Mouse (Mus musculus) cerebellum, postnatal 36 days (tissue): ENCODE data around the gene Kcnip2.

ENCODE experiments used
- DNase-seq, 2 experiments: peaks; one replicate each; pipeline ENCODE4 v3.0.0; 2021 to 2022; ENCODE audit warnings: mixed read lengths in 2 of 2

Gene Kcnip2

GRCm38 (mm10) chr19:45775486-45775885 is 40.4 kb downstream of the Kcnip2 start:
- no peak for DNase-seq

GRCm38 (mm10) chr19:45771501-45771900 is 44.4 kb downstream of the Kcnip2 start:
- DNase-seq = no peak

DNA sequence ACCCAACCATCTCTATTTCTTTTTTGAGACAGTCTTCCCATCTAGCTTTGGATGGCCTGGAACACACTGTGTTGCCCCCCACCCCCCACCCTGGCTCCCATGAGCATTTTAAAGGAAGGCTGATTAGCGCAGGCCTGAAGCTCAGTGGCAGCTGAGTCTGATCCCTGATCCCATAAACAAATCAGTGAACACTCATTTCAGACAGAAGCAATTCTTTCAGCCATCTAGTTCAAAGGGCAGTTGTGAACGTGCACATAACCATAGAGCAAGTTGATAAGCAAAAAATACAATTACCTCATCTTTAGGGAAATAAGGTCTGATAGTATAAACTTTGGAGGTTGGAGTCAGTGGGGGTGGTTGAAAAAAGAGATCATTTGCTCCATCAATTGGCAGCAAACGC is 55.1 kb downstream of the Kcnip2 start:
- DNase-seq = no peak

DNA sequence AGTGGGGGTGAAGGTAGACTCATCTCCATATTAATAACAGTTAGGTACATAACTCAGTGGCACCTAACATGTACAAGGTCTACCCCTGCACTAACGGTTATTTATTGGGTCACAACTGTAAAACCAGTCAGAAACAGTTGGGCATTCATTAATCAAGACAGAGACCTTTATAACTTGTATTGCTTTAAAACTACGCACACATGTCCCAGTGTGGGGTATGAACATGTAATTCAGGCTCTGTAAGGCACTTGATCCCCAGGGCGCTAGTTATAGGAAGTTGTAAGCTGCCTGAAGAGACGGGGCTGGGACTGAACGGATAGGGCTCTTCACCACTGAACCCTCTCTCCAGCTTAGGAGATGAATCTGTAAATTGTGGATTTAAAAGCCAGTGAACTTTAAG is 57.2 kb downstream of the Kcnip2 start:
- DNase-seq = no peak

DNA sequence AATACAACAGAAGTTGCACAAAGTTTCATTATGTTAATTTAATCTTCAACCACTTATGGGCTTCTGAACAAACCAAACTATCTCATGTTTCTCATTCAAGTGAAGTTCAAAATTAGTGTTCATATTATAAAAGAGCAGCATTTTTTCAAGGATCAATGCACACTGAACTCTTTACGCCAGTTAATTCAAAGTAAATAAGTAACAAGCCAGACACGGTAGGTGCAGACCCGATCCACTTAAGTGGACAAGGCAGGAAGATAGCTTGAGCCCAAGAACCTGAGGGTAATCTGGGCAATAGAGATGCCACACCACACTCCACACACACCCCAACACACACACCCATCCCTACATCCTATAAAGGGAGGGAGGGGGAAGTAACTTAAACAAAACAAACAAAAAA is 62.3 kb downstream of the Kcnip2 start:
- DNase-seq = no peak

DNA sequence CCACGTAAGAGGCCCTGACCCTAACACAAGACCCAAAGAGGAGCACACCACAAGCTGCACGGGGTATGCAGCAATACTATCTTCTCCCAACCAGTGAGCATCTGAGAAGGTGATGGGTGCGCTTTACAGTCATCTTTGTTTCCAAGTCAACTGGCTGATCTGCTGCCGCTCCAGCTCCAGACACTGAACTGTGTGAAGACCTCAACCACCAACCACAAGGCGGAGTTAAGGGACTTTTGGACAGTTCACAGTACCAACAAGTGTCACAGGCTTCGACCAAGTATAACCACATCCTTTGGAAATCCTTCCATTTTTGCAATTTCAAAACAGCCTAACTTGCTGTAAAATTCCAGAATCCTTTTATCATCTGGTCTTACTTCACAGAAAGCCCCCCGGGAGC is 64.0 kb downstream of the Kcnip2 start:
- no peak for DNase-seq

DNA sequence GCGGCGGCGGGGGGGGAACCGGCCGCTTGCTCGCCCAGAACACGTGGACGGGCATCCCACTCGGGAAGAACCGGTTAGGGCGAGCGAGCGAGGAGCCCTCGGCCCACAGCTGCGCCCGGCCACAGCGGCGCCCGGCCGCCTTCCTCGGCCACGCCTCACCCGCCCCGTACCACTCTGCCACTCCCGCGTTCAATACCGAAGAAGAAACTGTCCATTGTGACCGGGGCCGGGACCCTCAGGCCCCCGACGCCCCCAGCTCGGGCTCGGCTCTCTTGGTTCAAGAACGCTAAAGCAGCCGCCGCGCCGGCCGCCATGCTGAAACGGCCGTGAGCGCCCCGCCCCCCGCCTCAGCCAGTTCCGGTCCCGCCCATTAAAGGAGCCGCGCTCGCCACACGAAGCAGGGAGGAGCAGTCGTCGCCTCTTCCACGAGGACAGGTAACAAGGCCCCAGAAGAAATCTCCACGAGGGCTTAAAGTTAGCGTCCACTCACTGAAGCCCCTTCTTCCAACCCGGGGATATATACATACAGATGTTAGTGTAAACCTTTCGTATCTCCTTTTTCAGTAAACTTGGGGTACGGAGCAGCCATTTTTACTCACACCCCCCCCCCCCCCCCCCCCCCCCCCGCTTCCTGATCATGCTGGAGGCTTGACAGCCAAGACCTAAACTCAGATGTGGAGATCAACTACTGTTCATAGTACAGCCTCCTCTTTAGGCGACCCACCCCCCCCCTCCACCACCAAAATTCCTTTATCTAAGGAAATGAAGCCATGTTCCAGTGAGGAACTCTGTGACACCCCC is 66.4 kb downstream of the Kcnip2 start, which contains the start of gene Npm3:
Gene Npm3 (minus strand): TSS at position 349 of the 801 bp plus-strand sequence.
- DNase-seq = peak; percentile 70 to 72

GRCm38 (mm10) chr19:45748691-45749242 is 67.1 kb downstream of the Kcnip2 start:
- DNase-seq = peak; percentile 10 to 15

DNA sequence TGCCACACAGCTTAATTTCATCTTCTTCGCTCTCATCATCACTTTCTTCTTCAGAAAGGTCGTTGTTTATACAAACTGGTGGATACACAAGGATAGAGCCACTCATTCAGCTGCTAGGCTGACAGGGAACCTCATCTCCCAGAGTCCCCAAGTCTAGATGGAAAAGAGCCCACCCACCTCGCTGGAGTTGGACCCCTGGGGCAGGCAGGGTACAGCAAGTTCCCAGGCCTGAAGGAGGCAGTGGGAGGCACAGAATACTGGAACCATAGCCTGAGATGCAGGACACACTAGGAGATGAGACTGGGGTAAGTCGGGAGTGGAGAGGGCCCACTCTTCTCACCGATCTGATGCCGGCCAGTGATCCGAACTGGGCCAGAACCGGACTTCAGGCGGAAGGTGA is 67.7 kb downstream of the Kcnip2 start:
- DNase-seq = no peak

DNA sequence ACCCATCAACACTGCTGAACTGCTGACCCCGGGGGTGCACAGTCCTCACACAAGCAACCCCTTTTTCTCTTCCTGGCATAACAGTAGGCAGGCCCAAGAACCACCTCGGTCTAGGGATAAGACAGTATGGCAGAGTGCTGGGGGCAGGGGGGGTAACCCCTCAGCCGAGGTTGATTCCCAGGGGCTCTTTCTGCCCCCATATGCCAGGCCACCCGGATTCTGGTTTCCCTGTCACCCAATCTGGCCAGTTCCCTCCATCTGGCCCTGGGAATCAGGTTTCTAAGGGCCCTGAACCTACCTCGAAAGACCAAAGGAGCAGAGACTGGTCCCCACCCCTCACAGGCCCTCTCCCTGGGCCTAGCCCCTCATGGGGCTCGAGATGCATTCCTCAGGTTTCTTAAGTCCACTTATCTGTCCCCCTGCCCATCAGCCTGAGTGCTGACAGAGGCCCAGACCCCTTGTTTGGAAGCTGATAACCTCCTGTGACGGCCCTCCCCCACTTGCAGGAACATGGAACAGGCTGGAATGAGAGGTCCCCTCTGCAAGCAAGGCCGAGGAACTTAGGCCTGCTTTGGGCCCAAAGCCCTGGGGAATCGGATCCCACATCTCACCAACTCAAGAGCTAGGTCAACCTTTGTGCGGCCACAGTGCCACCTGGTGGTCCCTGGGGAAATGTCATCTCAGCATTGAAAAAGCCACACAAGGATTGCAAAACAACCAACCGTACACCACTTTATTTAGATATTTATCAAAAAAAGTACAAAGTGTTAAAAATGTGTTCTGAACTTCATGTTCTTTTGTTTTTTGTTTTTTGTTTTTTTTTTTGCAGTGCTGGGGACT is 68.6 kb downstream of the Kcnip2 start:
- peak; percentile 86 to 88 for DNase-seq

DNA sequence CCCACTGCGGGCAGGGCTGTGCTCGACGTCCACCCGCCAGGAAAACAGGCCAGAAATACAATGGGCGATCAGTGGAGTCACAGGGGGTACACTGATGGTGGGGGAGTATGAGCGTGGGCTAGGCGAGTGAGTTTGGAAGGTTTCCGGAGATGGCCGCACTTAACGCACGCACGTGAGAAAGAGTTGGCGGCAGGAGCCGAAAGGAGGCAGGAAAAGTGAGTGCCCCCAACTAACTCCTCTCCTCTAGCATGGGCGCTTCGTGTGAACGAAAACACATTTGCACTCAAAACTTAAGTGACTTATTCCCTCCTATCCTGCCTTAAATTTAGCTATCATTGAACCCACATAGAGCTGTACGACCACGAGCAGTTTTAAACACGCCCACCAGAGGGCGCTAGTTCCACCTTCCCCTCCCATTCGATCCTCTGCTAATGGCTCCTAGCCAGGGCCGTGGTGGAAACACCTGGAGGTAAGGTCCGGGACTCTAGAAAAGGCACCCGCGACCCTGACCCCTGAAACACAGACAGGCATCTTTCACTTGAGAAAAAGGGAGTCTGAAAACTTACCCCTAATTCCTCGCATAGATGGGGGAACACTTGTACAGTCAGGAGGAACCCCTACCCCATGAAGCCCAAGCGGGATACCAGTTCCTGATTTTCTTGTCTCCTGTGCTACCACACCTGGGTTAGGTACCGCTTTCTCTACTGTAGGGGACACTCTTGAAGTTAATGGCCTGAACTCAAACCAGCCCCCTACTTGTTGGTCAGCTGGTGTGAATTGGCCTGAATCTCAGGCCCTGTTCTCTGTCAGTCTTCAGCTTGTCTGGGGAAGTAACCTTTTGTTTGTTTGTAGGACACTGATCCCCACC is 69.5 kb downstream of the Kcnip2 start:
- DNase-seq = peak; percentile 77

- no peak for DNase-seq
Observed at GRCm38 (mm10) chr19:45745344-45746152, 70.3 kb downstream of the Kcnip2 start.

GRCm38 (mm10) chr19:45743619-45744018 is 72.2 kb downstream of the Kcnip2 start:
- DNase-seq = no peak

GRCm38 (mm10) chr19:45742984-45743575 is 72.8 kb downstream of the Kcnip2 start:
- no peak for DNase-seq

DNA sequence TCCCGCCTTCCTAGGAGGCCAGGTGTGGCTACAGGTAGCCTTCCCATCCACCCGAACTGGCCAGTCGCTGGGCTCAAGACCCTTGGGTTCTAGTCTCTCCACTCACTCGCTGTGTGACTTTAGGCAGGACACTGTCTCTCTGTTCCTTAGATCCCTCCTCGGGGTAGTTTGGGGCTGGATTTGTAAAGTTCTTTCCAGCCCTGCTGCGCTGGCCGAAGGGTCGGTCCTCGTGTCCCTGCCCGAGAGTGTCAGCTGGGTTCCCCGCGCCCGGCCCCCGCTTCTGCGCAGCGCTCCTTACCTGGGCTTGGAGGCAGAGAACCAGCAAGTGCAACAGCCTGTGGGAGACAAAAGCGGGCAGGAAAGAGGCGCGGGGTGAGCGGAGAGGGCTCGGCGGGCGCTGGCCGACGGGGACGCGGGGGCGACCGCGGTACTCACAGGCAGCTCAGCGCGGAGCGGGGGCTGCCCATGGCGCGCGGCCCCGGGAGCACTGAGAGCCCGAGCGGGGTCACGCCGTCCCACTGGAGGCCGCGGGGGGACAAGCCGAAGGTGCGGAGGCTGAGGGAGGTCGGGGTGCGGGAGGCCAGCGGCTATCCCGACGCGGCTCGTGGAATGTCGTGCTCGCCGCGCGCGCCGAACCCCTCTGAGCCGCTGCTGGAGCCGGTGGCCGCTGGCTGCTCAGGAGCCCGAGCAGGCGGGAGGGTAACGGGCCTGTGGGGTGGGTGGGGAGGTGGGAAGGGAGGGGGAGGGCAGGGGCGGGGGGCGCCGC is 73.5 kb downstream of the Kcnip2 start, which contains the start of gene Fgf8:
Gene Fgf8 (minus strand): TSS at position 698 of the 766 bp plus-strand sequence.
- peak in 1 of 2 experiments; percentile 10 for DNase-seq
